Mouse (Mus musculus): Measurements from ENCODE around the gene Htra1.

GRCm38 (mm10) chr7:131024807-131025206 is 88.9 kb downstream of the Htra1 start:
- TF ChIP-seq CTCF (IDR thresholded peaks at IDR 0.05; ENCODE audit: borderline replicate concordance, insufficient read depth, low read length) = no peak
- no peak for TF ChIP-seq POLR2A (IDR thresholded peaks at IDR 0.05; ENCODE audit: low read depth, low read length)

Measured in embryonic fibroblast, embryonic 13.5 days (primary cell).